Mouse (Mus musculus): ENCODE measurements around the gene Cdh20. TPM values are rescaled to one million over a fixed set of nuclear protein-coding genes. Genes with fewer than 3 reads are reported as not detected.

The Cdh20 gene
- polyA plus RNA-seq, 1 experiment from 2014 or later = 0.25 TPM

DNA sequence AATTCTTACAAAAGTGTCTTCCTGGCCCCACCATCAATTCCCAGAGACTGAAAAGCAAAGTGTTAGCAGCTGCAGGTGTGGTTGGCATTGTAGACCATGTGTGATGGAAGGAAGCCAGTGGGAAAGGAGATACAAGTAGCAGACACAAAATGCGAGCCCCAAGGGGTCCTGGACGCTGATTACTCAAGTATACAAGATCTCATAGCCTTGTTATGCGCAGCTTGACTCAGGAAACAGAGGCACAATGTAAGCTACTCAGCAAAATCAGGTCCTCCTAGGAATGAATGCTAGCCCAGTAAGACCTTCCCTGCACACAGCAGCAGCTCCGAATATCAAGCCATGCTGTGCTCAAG is 80.6 kb downstream of the Cdh20 start:
- ATAC-seq (ENCODE audit: low read depth) = no peak
- WGBS = 75% methylated on average over 4 of the region's 4 CpGs
- no peaks in the 10 kb centered on the region for H3K27me3 ChIP-seq (ENCODE audit: control insufficient read depth, insufficient read depth, low read depth, low read length)

DNA sequence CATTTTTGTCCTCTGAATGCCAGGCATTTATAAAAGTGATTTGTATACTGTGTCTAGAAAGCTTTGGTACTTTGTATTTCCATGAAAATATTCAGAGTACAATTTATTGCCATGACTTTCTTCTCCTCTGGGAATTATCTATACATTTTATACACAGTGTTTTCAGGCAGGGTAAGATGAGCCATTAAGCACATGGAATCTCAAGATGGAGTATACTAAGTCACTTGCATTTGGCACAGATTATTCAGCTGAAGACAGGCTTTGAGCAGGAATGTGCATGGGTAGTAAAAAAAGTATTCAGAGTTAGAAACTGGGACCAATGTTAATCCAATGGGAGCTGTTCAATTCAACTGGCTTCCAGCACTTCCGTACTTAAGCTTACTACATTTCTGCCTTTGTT is 109.1 kb downstream of the Cdh20 start:
- no peaks in the 10 kb centered on the region for H3K9me3 ChIP-seq (ENCODE audit: control insufficient read depth, low read length)
- H3K4me1 ChIP-seq (replicated peaks; ENCODE audit: control insufficient read depth, insufficient read depth, low read length) = no peaks in the 10 kb centered on the region
- no peak overlapping the region for H3K9ac ChIP-seq (ENCODE audit: low read length)
- 73% methylated on average over 1 of the region's 1 CpGs for WGBS
- H3K27ac ChIP-seq (ENCODE audit: low read length) = no peak overlapping the region
- H3K27me3 ChIP-seq (ENCODE audit: control insufficient read depth, insufficient read depth, low read depth, low read length) = no peaks in the 10 kb centered on the region
- H3K4me2 ChIP-seq (ENCODE audit: low read depth, low read length) = no peak overlapping the region
- H3K36me3 ChIP-seq (ENCODE audit: control insufficient read depth, insufficient read depth, low read length) = no peaks in the 10 kb centered on the region
- no peak overlapping the region for H3K4me3 ChIP-seq (ENCODE audit: low read length)
- no peak for ATAC-seq (ENCODE audit: low read depth)

More for the DNA sequence above, 80.6 kb downstream of the Cdh20 start:
- H3K9me3 ChIP-seq (ENCODE audit: control insufficient read depth, low read length) = no peaks in the 10 kb centered on the region
- no peaks in the 10 kb centered on the region for H3K4me1 ChIP-seq (replicated peaks; ENCODE audit: control insufficient read depth, insufficient read depth, low read length)
- no peak overlapping the region for H3K4me3 ChIP-seq (ENCODE audit: low read length)
- H3K36me3 ChIP-seq (ENCODE audit: control insufficient read depth, insufficient read depth, low read length) = no peaks in the 10 kb centered on the region
- no peak overlapping the region for H3K27ac ChIP-seq (ENCODE audit: low read length)
- no peak overlapping the region for H3K9ac ChIP-seq (ENCODE audit: low read length)
- H3K4me2 ChIP-seq (ENCODE audit: low read depth, low read length) = no peak overlapping the region

DNA sequence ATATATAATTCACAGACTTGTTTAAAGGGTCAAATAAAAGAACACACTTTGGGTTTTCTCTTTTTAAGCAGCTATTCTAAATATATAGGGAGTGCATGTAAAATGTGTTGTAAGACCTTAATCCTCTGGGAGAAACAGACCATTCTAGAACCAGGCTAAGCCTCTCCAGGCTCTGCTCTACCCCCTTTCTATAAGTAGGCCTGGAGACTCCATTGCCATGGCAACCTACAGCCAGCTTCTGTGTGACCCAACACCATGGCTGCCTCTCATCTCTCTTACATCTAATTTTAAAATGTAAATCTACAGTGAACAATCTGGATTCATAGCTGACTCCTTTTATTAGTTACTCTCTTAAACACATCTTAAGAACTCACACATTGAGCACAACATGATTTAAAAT is 133.5 kb downstream of the Cdh20 start:
- ATAC-seq (ENCODE audit: low read depth) = no peak
- H3K9me3 ChIP-seq (ENCODE audit: control insufficient read depth, low read length) = no peaks in the 10 kb centered on the region
- H3K36me3 ChIP-seq (ENCODE audit: control insufficient read depth, insufficient read depth, low read length) = no peaks in the 10 kb centered on the region
- no peak overlapping the region for H3K4me2 ChIP-seq (ENCODE audit: low read depth, low read length)
- H3K4me1 ChIP-seq (replicated peaks; ENCODE audit: control insufficient read depth, insufficient read depth, low read length) = no peaks in the 10 kb centered on the region
- H3K27ac ChIP-seq (ENCODE audit: low read length) = no peak overlapping the region
- no peak overlapping the region for H3K9ac ChIP-seq (ENCODE audit: low read length)
- no peaks in the 10 kb centered on the region for H3K27me3 ChIP-seq (ENCODE audit: control insufficient read depth, insufficient read depth, low read depth, low read length)
- H3K4me3 ChIP-seq (ENCODE audit: low read length) = no peak overlapping the region

DNA sequence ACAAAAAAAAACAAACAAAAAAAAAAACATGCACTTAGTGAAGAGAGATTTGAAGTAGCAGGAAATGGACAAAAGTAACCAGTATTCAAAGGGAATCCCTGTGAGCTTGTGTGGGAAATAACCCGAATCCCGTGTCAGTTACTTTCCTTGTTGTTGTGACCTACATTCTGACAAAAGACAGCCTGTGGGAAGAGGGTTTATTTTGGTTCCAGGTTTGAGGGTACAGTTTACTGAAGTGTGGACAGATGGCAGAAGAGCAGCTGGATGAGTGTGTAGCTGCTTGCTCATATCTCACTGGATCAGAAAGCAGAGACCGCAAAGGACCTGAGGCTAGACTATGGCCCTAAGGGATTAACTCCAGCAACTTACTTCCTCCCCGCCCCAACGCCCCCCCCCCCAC is 135.1 kb downstream of the Cdh20 start:
- Histone ChIP-seq H3K36me3 (ENCODE audit: control insufficient read depth, insufficient read depth, low read length) (no peaks in the 10 kb centered on the region), H3K4me3 (ENCODE audit: low read length) (no peak overlapping the region), H3K4me2 (ENCODE audit: low read depth, low read length) (no peak overlapping the region), H3K27ac (ENCODE audit: low read length) (no peak overlapping the region), H3K27me3 (ENCODE audit: control insufficient read depth, insufficient read depth, low read depth, low read length) (no peaks in the 10 kb centered on the region), H3K9me3 (ENCODE audit: control insufficient read depth, low read length) (no peaks in the 10 kb centered on the region), H3K9ac (ENCODE audit: low read length) (no peak overlapping the region), H3K4me1 (replicated peaks; ENCODE audit: control insufficient read depth, insufficient read depth, low read length) (no peaks in the 10 kb centered on the region)
- no peak for ATAC-seq (ENCODE audit: low read depth)
- WGBS = 64% methylated on average over 5 of the region's 5 CpGs

DNA sequence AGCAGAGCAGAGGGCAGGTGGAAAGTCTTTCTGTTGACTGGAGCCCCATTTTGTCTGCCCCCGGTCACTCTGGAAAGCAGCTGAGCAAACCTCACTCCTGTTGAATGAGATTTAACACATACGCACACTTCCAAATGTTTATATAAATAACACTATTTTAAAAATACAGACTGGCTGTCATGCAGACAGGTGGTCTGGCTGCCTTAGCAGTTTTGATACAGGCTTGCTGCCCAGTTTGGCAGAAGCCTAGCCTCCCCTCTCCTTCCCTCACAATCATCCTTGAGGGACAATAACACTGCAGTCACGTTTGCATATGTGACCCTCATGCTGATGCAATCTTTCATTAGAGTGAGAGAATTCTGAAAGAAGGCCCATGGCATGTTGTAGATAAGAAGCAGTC is 144.1 kb downstream of the Cdh20 start:
- Histone ChIP-seq H3K4me2 (ENCODE audit: low read depth, low read length) (no peak overlapping the region), H3K27me3 (ENCODE audit: control insufficient read depth, insufficient read depth, low read depth, low read length) (no peaks in the 10 kb centered on the region), H3K4me1 (replicated peaks; ENCODE audit: control insufficient read depth, insufficient read depth, low read length) (no peaks in the 10 kb centered on the region), H3K9me3 (ENCODE audit: control insufficient read depth, low read length) (no peaks in the 10 kb centered on the region), H3K9ac (ENCODE audit: low read length) (no peak overlapping the region), H3K36me3 (ENCODE audit: control insufficient read depth, insufficient read depth, low read length) (no peaks in the 10 kb centered on the region), H3K27ac (ENCODE audit: low read length) (no peak overlapping the region), H3K4me3 (ENCODE audit: low read length) (no peak overlapping the region)
- no peak for ATAC-seq (ENCODE audit: low read depth)
- 21% methylated on average over 3 of the region's 3 CpGs for WGBS

DNA sequence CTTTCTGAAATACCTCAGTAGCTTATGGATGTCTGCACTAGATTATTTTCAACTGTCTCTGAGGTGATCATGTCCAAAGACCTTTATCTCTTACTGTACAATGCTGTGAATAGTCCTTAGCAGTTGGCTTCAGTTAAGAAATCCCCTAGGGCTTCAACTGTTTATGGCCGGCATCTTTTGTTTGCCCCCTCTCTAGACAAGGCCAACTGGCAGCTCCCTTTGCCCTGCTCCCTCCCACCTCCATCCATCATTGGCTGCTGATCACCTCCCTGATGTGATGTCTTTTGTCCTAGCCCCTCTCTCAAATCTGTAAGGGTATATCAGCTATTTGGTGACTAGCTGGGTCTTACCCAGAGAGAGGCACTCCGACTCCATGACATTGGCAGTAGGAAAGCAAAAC is 148.2 kb downstream of the Cdh20 start:
- WGBS = 76% methylated on average over 2 of the region's 2 CpGs
- Histone ChIP-seq H3K36me3 (ENCODE audit: control insufficient read depth, insufficient read depth, low read length) (no peaks in the 10 kb centered on the region), H3K27ac (ENCODE audit: low read length) (no peak overlapping the region), H3K4me3 (ENCODE audit: low read length) (no peak overlapping the region), H3K4me2 (ENCODE audit: low read depth, low read length) (no peak overlapping the region), H3K9me3 (ENCODE audit: control insufficient read depth, low read length) (no peaks in the 10 kb centered on the region), H3K4me1 (replicated peaks; ENCODE audit: control insufficient read depth, insufficient read depth, low read length) (no peaks in the 10 kb centered on the region), H3K27me3 (ENCODE audit: control insufficient read depth, insufficient read depth, low read depth, low read length) (no peaks in the 10 kb centered on the region), H3K9ac (ENCODE audit: low read length) (no peak overlapping the region)
- no peak for ATAC-seq (ENCODE audit: low read depth)

DNA sequence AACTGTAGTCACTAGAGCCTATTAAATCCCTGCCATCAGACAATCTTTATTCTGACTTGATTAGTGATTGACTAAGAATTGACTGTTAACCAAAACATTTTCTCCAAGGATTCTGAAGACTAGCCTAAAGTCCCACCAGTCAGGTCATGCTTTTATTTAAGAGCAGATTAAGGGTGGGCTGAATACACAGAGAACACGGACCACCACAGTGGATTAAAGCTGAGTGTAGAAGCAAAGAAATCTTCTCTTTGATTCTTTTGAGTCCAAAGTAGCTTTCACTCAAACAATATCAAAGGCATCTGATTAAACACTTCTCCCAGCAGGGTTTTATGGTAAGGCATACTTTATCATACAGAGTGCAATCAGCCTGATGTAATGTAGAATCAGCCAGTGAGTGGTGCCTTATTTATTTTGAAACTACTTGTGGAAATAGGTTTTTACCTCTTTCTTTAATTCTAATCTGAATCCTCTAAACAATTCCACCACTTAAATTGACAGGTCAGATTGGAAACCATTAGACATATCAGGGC is 149.0 kb downstream of the Cdh20 start:
- WGBS = 7% methylated on average over 1 of the region's 1 CpGs
- Histone ChIP-seq H3K27ac (ENCODE audit: low read length) (no peak overlapping the region), H3K9me3 (ENCODE audit: control insufficient read depth, low read length) (no peaks in the 10 kb centered on the region), H3K9ac (ENCODE audit: low read length) (no peak overlapping the region), H3K4me1 (replicated peaks; ENCODE audit: control insufficient read depth, insufficient read depth, low read length) (no peaks in the 10 kb centered on the region), H3K4me3 (ENCODE audit: low read length) (no peak overlapping the region), H3K36me3 (ENCODE audit: control insufficient read depth, insufficient read depth, low read length) (no peaks in the 10 kb centered on the region), H3K27me3 (ENCODE audit: control insufficient read depth, insufficient read depth, low read depth, low read length) (no peaks in the 10 kb centered on the region), H3K4me2 (ENCODE audit: low read depth, low read length) (no peak overlapping the region)
- ATAC-seq (ENCODE audit: low read depth) = no peak

DNA sequence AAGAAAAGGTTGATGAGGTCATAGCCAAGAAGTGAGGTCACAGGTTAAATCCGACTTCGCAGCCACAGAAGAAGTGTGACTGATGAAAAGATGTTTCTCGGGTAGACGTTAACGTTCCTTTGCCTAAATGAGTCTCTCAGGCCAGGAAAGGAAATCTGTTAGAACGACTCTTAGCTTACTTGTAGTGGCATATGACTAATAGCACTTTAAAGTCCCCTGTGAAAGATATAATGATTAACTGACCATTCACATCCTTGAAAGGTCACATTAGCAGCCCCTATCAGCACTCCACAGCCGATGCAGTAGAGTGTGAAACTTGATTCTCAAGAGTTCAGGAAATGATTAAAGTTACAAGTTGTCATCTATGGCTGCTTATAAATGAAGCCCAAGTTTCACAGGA is 164.7 kb downstream of the Cdh20 start:
- WGBS = 3% methylated on average over 7 of the region's 7 CpGs
- ATAC-seq (ENCODE audit: low read depth) = no peak
- H3K36me3 ChIP-seq (ENCODE audit: control insufficient read depth, insufficient read depth, low read length) = no peaks in the 10 kb centered on the region
- no peaks in the 10 kb centered on the region for H3K27me3 ChIP-seq (ENCODE audit: control insufficient read depth, insufficient read depth, low read depth, low read length)
- H3K4me1 ChIP-seq (replicated peaks; ENCODE audit: control insufficient read depth, insufficient read depth, low read length) = no peaks in the 10 kb centered on the region
- no peak overlapping the region for H3K4me2 ChIP-seq (ENCODE audit: low read depth, low read length)
- no peak overlapping the region for H3K4me3 ChIP-seq (ENCODE audit: low read length)
- no peak overlapping the region for H3K27ac ChIP-seq (ENCODE audit: low read length)
- H3K9me3 ChIP-seq (ENCODE audit: control insufficient read depth, low read length) = no peaks in the 10 kb centered on the region
- no peak overlapping the region for H3K9ac ChIP-seq (ENCODE audit: low read length)

DNA sequence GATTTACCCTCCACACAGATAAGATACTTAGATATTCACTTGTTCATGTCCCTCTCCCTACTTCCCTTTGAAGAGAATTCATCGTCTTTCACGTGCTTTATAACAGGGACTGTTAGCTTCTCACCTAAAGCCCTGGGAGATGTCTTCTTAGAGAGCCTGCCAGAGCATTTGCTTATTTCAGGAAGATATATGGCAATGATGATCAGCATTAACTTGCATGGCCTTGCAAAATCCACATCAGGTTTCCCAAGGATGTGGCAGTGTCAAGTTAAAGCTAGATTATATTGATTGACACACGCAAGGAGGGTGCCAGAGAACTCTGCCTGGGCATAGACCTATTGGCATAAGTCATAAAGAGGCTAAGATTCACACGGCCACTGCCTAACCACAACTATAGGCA is 168.6 kb downstream of the Cdh20 start:
- Histone ChIP-seq H3K4me1 (replicated peaks; ENCODE audit: control insufficient read depth, insufficient read depth, low read length) (no peaks in the 10 kb centered on the region), H3K9me3 (ENCODE audit: control insufficient read depth, low read length) (no peaks in the 10 kb centered on the region), H3K4me2 (ENCODE audit: low read depth, low read length) (no peak overlapping the region), H3K27me3 (ENCODE audit: control insufficient read depth, insufficient read depth, low read depth, low read length) (no peaks in the 10 kb centered on the region), H3K36me3 (ENCODE audit: control insufficient read depth, insufficient read depth, low read length) (no peaks in the 10 kb centered on the region), H3K27ac (ENCODE audit: low read length) (no peak overlapping the region), H3K9ac (ENCODE audit: low read length) (no peak overlapping the region), H3K4me3 (ENCODE audit: low read length) (no peak overlapping the region)
- ATAC-seq (ENCODE audit: low read depth) = no peak
- 81% methylated on average over 4 of the region's 4 CpGs for WGBS

DNA sequence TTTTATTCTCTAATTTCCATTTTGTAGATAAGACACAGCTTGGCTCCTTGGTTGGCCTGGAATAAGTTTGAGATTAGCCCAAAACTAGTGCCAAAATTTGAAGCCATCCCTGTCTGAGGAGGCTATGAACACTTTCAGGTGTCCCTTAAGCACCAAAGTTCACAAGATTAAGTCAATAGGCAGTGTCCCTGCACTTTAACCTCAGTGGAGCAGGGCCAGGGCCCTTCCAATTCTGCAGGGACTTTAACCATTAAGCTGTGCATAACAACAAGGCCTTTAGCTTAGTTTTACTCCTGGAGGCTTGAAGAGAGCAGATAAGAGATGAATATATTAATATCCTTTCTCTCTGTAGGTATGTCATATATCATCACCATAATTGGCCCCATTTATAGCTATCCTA is 170.8 kb downstream of the Cdh20 start:
- no peak overlapping the region for H3K9ac ChIP-seq (ENCODE audit: low read length)
- H3K4me1 ChIP-seq (replicated peaks; ENCODE audit: control insufficient read depth, insufficient read depth, low read length) = no peaks in the 10 kb centered on the region
- H3K4me2 ChIP-seq (ENCODE audit: low read depth, low read length) = no peak overlapping the region
- H3K9me3 ChIP-seq (ENCODE audit: control insufficient read depth, low read length) = no peaks in the 10 kb centered on the region
- ATAC-seq (ENCODE audit: low read depth) = no peak
- no peak overlapping the region for H3K4me3 ChIP-seq (ENCODE audit: low read length)
- no peak overlapping the region for H3K27ac ChIP-seq (ENCODE audit: low read length)
- no peaks in the 10 kb centered on the region for H3K36me3 ChIP-seq (ENCODE audit: control insufficient read depth, insufficient read depth, low read length)
- H3K27me3 ChIP-seq (ENCODE audit: control insufficient read depth, insufficient read depth, low read depth, low read length) = no peaks in the 10 kb centered on the region

All from lung, embryonic 16.5 days (tissue).